Mouse (Mus musculus): ENCODE results near the gene Pcyt2. TPM values are rescaled to one million over a fixed set of nuclear protein-coding genes. Genes with fewer than 3 reads are reported as not detected.
"Not testable (repeated sequence)": the region's sequence is repeated elsewhere in the genome, so short reads cannot be mapped to it uniquely, and the experiment has no call there.

Gene Pcyt2
- polyA plus RNA-seq, 1 experiment from 2014 or later, result 239 TPM

DNA sequence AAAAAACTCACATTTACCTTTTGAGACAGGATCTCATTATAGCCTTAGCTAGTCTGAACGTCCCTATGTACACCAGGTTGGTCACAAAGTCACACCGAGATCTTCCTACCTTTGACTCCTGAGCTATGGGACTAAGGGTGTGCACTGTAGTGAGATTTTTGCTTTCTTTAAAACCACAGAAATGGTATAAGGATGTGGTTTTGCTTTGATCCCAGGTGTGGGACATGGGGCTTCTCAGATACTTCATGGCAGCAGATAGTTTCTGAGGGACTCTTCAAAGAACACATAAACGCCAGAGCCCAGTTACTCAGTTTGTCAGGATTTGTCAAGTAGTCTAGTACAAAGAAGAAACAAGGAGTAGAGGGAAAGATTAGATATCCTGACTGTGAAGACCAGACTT is 17.0 kb downstream of the Pcyt2 start:
- peaks cover 18% of the 10 kb centered on the region for H3K36me3 ChIP-seq (ENCODE audit: control insufficient read depth, insufficient read depth, low read length)
- no peak for ATAC-seq
- peaks cover 20% of the 10 kb centered on the region for H3K4me1 ChIP-seq (ENCODE audit: control insufficient read depth, insufficient read depth, low read length)
- no peaks in the 10 kb centered on the region for H3K9me3 ChIP-seq (replicated peaks; ENCODE audit: control insufficient read depth, low read length, poor library complexity, severe bottlenecking)
- H3K9ac ChIP-seq (ENCODE audit: low read depth, low read length), result no peak overlapping the region
- H3K4me2 ChIP-seq (ENCODE audit: low read length), result no peak overlapping the region
- no peak overlapping the region for H3K4me3 ChIP-seq (ENCODE audit: low read depth, low read length)
- H3K27me3 ChIP-seq (ENCODE audit: control insufficient read depth, insufficient read depth, low read depth, low read length), result no peaks in the 10 kb centered on the region
- no peak overlapping the region for H3K27ac ChIP-seq (ENCODE audit: low read length)
- WGBS, result 95% methylated on average over 3 of the region's 3 CpGs

- Histone ChIP-seq H3K4me1 (ENCODE audit: control insufficient read depth, insufficient read depth, low read length) (peaks cover 20% of the 10 kb centered on the region), H3K27me3 (ENCODE audit: control insufficient read depth, insufficient read depth, low read depth, low read length) (no peaks in the 10 kb centered on the region), H3K9me3 (replicated peaks; ENCODE audit: control insufficient read depth, low read length, poor library complexity, severe bottlenecking) (no peaks in the 10 kb centered on the region), H3K4me2 (ENCODE audit: low read length) (peak overlapping the region; percentile 90), H3K27ac (ENCODE audit: low read length) (peak overlapping the region; percentile 88), H3K36me3 (ENCODE audit: control insufficient read depth, insufficient read depth, low read length) (peaks cover 23% of the 10 kb centered on the region), H3K4me3 (ENCODE audit: low read depth, low read length) (peak overlapping the region; percentile 71), H3K9ac (ENCODE audit: low read depth, low read length) (peak overlapping the region; percentile 97)
- 49% methylated on average over 17 of the region's 17 CpGs for WGBS
- no peak for ATAC-seq
Measured at GRCm38 (mm10) chr11:120598990-120599549, 18.7 kb downstream of the Pcyt2 start.

- WGBS, result under 1% methylated on average over 88 of the region's 88 CpGs
- Histone ChIP-seq H3K4me2 (ENCODE audit: low read length) (peak within 1 kb of the TSS; percentile 92), H3K9me3 (replicated peaks; ENCODE audit: control insufficient read depth, low read length, poor library complexity, severe bottlenecking) (no peaks in the 10 kb centered on the region), H3K4me3 (ENCODE audit: low read depth, low read length) (peak within 1 kb of the TSS; percentile 71), H3K9ac (ENCODE audit: low read depth, low read length) (peak within 1 kb of the TSS; percentile 97), H3K27ac (ENCODE audit: low read length) (peak within 1 kb of the TSS; percentile 88), H3K4me1 (ENCODE audit: control insufficient read depth, insufficient read depth, low read length) (peaks cover 20% of the 10 kb centered on the region), H3K27me3 (ENCODE audit: control insufficient read depth, insufficient read depth, low read depth, low read length) (no peaks in the 10 kb centered on the region), H3K36me3 (ENCODE audit: control insufficient read depth, insufficient read depth, low read length) (peaks cover 29% of the 10 kb centered on the region)
- ATAC-seq, result peak; percentile 97
Measured at GRCm38 (mm10) chr11:120598283-120598989, 19.3 kb downstream of the Pcyt2 start, which contains the start of the genes Alyref and Anapc11. Alyref (minus strand) TSS chr11:120598365. Anapc11 (plus strand) TSS chr11:120598421.

DNA sequence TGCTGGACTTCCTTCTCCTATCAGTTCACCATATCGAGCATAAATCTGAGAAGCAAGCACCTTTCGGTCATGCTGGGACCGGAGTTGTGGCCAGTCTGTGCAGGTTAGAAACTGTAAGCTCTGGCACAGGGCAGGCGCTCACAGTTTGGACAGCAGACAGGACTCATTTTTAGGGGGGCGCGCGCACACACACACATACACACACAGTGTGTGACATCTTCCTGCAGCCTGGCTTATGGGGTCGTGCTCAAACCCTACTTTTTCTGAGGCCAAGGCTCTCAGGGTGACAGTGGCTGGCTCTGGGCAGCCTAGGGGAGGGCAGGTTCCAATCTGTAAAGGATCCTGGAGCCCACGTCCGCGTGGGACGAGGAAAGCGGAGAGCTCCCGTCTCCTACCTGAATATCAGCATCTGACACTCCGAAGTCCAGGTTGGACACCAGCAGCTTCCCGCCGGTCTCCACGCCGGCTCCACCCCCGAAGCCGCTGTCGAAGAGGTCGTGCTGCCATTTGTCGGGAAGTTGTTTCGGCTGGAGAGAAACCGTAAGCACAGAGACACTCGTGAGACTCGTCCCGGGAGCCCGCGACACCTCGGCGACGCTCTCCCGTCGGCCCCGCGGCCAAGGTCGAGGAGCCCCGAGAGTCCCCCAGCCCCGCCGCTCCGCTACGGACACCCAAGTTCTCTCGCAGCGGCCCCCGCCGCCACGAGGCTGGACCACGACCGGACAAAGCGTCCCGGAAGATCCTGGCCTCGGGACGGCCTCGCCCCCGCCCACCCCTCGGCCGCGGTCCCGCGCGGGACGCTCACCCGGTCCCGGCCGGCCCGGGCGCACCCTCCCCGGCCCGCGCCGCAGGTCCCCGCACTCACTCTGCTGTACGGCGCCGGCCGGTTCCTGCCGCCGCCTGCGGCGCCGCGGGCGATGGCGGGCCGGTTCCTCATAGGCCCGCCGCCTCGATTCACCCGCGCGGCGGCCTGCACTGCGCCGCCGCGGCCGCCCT is 20.2 kb downstream of the Pcyt2 start:
- H3K9ac ChIP-seq (ENCODE audit: low read depth, low read length), result peak overlapping the region; percentile 97
- peaks cover 28% of the 10 kb centered on the region for H3K36me3 ChIP-seq (ENCODE audit: control insufficient read depth, insufficient read depth, low read length)
- ATAC-seq, result peak; percentile 69
- 4% methylated on average over 91 of the region's 99 CpGs for WGBS
- no peaks in the 10 kb centered on the region for H3K27me3 ChIP-seq (ENCODE audit: control insufficient read depth, insufficient read depth, low read depth, low read length)
- peak overlapping the region; percentile 71 for H3K4me3 ChIP-seq (ENCODE audit: low read depth, low read length)
- H3K4me2 ChIP-seq (ENCODE audit: low read length), result peak overlapping the region; percentile 92
- H3K27ac ChIP-seq (ENCODE audit: low read length), result peak overlapping the region; percentile 88
- H3K9me3 ChIP-seq (replicated peaks; ENCODE audit: control insufficient read depth, low read length, poor library complexity, severe bottlenecking), result no peaks in the 10 kb centered on the region
- peaks cover 20% of the 10 kb centered on the region for H3K4me1 ChIP-seq (ENCODE audit: control insufficient read depth, insufficient read depth, low read length)

GRCm38 (mm10) chr11:120588531-120588930 is 29.2 kb downstream of the Pcyt2 start:
- H3K27ac ChIP-seq (ENCODE audit: low read length), result no peak overlapping the region
- no peaks in the 10 kb centered on the region for H3K9me3 ChIP-seq (replicated peaks; ENCODE audit: control insufficient read depth, low read length, poor library complexity, severe bottlenecking)
- H3K4me3 ChIP-seq (ENCODE audit: low read depth, low read length), result no peak overlapping the region
- no peak for ATAC-seq
- H3K27me3 ChIP-seq (ENCODE audit: control insufficient read depth, insufficient read depth, low read depth, low read length), result no peaks in the 10 kb centered on the region
- H3K4me2 ChIP-seq (ENCODE audit: low read length), result no peak overlapping the region
- 95% methylated on average over 6 of the region's 6 CpGs for WGBS
- H3K36me3 ChIP-seq (ENCODE audit: control insufficient read depth, insufficient read depth, low read length), result peaks cover 26% of the 10 kb centered on the region
- no peaks in the 10 kb centered on the region for H3K4me1 ChIP-seq (ENCODE audit: control insufficient read depth, insufficient read depth, low read length)
- H3K9ac ChIP-seq (ENCODE audit: low read depth, low read length), result no peak overlapping the region

DNA sequence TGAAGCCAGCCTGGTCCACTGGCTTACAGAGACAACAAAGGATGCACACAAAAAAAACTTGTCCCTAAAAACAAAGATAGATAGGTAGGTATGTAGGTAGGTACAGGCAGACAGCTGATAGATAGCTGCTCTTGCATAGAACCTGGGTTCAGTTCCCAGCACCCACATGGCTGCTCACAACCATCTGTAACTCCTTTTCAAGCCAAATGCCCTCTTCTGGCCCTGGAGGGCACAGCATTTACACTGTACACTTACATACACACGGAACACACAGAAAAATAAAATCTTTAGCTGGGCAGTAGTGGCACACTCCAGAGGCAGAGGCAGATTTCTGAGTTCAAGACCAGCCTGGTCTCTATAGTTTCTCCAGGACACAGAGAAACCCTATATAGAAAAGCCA is 33.8 kb downstream of the Pcyt2 start:
- peaks cover 23% of the 10 kb centered on the region for H3K4me1 ChIP-seq (ENCODE audit: control insufficient read depth, insufficient read depth, low read length)
- H3K9me3 ChIP-seq (replicated peaks; ENCODE audit: control insufficient read depth, low read length, poor library complexity, severe bottlenecking), result no peaks in the 10 kb centered on the region
- no peak overlapping the region for H3K4me2 ChIP-seq (ENCODE audit: low read length)
- no peaks in the 10 kb centered on the region for H3K27me3 ChIP-seq (ENCODE audit: control insufficient read depth, insufficient read depth, low read depth, low read length)
- ATAC-seq, result no peak
- H3K27ac ChIP-seq (ENCODE audit: low read length), result no peak overlapping the region
- H3K36me3 ChIP-seq (ENCODE audit: control insufficient read depth, insufficient read depth, low read length), result peaks cover 18% of the 10 kb centered on the region
- WGBS, result 87% methylated on average over 1 of the region's 1 CpGs
- H3K9ac ChIP-seq (ENCODE audit: low read depth, low read length), result no peak overlapping the region
- no peak overlapping the region for H3K4me3 ChIP-seq (ENCODE audit: low read depth, low read length)

- H3K4me1 ChIP-seq (ENCODE audit: control insufficient read depth, insufficient read depth, low read length), result peaks cover 23% of the 10 kb centered on the region
- H3K4me2 ChIP-seq (ENCODE audit: low read length); H3K9ac ChIP-seq (ENCODE audit: low read depth, low read length); H3K9me3 ChIP-seq (replicated peaks; ENCODE audit: control insufficient read depth, low read length, poor library complexity, severe bottlenecking); H3K4me3 ChIP-seq (ENCODE audit: low read depth, low read length); H3K27me3 ChIP-seq (ENCODE audit: control insufficient read depth, insufficient read depth, low read depth, low read length); ATAC-seq: not testable (repeated sequence)
- H3K27ac ChIP-seq (ENCODE audit: low read length), result peak overlapping the region; percentile 90; the same call in 1 of the 2 replicates
- H3K36me3 ChIP-seq (ENCODE audit: control insufficient read depth, insufficient read depth, low read length), result peaks cover 22% of the 10 kb centered on the region
- WGBS, result 95% methylated on average over 2 of the region's 2 CpGs
Measured at GRCm38 (mm10) chr11:120582982-120583293, 34.8 kb downstream of the Pcyt2 start.

- H3K27ac ChIP-seq (ENCODE audit: low read length), result peak overlapping the region; percentile 90
- 69% methylated on average over 8 of the region's 8 CpGs for WGBS
- H3K4me2 ChIP-seq (ENCODE audit: low read length), result peak overlapping the region; percentile 72
- ATAC-seq, result no peak
- no peaks in the 10 kb centered on the region for H3K27me3 ChIP-seq (ENCODE audit: control insufficient read depth, insufficient read depth, low read depth, low read length)
- peaks cover 23% of the 10 kb centered on the region for H3K36me3 ChIP-seq (ENCODE audit: control insufficient read depth, insufficient read depth, low read length)
- H3K4me3 ChIP-seq (ENCODE audit: low read depth, low read length), result peak overlapping the region; percentile 86
- H3K9ac ChIP-seq (ENCODE audit: low read depth, low read length), result peak overlapping the region; percentile 99
- peaks cover 23% of the 10 kb centered on the region for H3K4me1 ChIP-seq (ENCODE audit: control insufficient read depth, insufficient read depth, low read length)
- no peaks in the 10 kb centered on the region for H3K9me3 ChIP-seq (replicated peaks; ENCODE audit: control insufficient read depth, low read length, poor library complexity, severe bottlenecking)
Measured at GRCm38 (mm10) chr11:120582268-120582981, 35.3 kb downstream of the Pcyt2 start.
